Mouse (Mus musculus) erythroid progenitor cell, adult 5-6 weeks (primary cell): Measurements from ENCODE around the gene Camp. TPM values are rescaled to one million over a fixed set of nuclear protein-coding genes. Genes with fewer than 3 reads are reported as not detected.
"Not testable (repeated sequence)": the region's sequence is repeated elsewhere in the genome, so short reads cannot be mapped to it uniquely, and the experiment has no call there.

Experiments
- ATAC-seq: replicated peaks from 2 replicates; pipeline ENCODE4 v1.8.0; 2016; ENCODE audit warnings: moderate number of reproducible peaks, mild to moderate bottlenecking, moderate TSS enrichment, inconsistent platforms; ENCODE audit not compliant: poor library complexity, low FRiP score, severe bottlenecking
- total RNA-seq, 2 experiments: library from RNA; stranded (forward) in 1 of 2; stranded (reverse) in 1 of 2; fragments of 150-400 nt in 1 of 2; fragments of 186-747, 209-891 nt in 1 of 2; gene quantifications; 2 replicates each; pipeline versions ENCODE4 v1.2.3 to v1.2.4; 2015 to 2017; ENCODE audit warnings: low replicate concordance in 2 of 2

The Camp gene
- total RNA-seq, 2 experiments from 2014 or later: 327 to 769 TPM

- no peak for ATAC-seq
Observed at GRCm38 (mm10) chr9:109855947-109856346, 6.5 kb upstream of the Camp start.

- no peak for ATAC-seq
Observed at GRCm38 (mm10) chr9:109854341-109854740, 4.9 kb upstream of the Camp start.

DNA sequence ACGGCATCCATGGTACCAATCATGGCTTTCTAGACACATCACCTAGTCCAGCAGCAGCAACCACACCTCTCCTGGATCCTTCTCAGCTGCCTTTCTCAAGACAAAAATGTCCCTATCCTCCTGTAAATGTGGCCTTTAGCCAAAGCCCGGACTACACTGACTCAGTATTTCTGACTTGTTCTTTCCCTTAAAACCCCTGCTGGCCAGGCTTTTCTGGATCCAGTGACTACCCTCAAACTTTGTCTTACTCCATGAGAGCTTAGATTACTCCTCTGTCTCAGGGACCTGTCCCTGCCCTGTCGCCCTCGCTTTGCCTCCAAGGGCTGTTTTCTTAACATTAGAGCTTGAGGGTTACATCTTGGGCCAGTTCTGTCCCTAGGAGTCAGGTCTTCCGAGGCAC is 682 bp upstream of the Camp start:
- no peak for ATAC-seq

DNA sequence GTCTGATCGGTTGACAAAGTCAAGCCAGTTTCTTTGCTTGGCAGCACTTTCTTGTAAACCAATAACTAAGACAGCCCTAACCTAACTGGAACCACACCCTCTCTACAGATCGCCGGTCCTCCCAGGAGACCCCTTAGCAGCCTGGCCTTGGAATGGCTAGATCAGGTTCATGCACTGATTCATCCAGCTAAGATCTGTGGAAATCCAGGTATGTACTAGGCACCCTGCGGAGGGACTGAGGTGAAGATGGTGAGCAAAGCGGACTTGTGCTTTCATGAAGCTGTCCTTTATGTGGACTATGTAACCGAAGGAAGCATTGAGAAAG is 16.4 kb downstream of the Camp start:
- no peak for ATAC-seq

GRCm38 (mm10) chr9:109832391-109833087 is 16.9 kb downstream of the Camp start, which contains the start of gene Nme6:
Gene Nme6, plus strand, starts transcription at chr9:109832749.
- peak; percentile 98 for ATAC-seq

DNA sequence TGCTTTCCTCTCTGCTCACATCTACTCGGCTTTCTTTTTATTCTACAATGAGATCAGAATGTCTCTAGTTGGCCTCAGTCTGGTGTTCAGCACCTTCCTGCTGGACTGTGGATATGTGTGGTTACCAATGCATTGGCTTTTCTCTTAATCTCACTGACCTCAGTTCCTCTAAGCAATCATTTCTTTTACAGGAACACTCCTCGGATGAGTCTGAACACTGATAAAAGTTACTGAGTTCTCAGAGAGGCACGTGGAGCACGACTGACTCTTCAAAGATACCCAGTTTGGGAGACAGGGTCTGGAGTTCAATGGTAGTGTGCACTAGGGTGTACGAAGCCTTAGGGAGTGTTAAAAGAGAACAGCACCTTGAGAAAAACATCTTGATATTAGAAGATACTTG is 23.2 kb downstream of the Camp start:
- ATAC-seq: no peak

- no peak for ATAC-seq
Observed at GRCm38 (mm10) chr9:109825739-109826138, 23.7 kb downstream of the Camp start.

DNA sequence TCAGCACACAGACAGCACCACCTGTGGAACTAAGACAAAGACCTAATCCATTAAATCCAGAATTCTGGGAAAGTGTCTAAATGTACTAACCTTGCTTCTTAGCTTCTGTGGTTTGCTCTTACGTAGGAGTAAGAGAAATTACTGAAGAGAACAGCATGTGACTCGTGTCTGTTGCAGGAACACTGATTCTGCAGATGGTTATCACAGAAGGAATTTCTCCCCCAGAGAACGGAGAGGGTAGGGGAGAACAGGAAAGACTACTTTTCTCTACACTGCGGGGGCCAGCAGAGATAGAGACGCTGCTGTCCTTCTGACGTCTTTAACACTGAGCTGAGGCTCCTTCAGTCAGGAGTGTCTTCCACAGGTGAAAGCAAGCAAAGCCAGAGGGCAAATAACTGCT is 33.1 kb downstream of the Camp start:
- ATAC-seq: no peak

- no peak for ATAC-seq
Observed at GRCm38 (mm10) chr9:109813424-109813823, 36.0 kb downstream of the Camp start.

- ATAC-seq: no peak
Observed at GRCm38 (mm10) chr9:109811980-109812379, 37.4 kb downstream of the Camp start, which contains the start of gene Spink8. Gene Spink8, plus strand, starts transcription at chr9:109812280.

DNA sequence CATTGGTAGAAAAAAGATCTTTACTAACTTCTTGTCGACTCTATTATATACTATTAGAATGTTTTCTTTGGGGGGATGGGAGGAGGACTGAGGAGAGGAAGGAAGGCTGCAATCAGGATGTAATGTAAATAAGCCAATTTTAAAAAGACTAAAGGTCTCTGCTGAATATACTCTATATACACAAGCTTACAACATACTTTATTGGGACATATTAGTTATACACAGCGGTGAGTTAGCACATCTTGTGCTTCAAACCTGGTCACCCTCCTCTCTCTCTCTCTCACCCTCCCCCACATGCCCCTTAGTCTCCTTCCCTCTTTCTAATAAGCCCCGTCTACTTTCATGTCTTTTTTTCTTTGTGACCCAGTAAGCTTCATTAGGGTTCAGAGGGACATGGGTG is 41.5 kb downstream of the Camp start:
- ATAC-seq: no peak

GRCm38 (mm10) chr9:109806695-109807293 is 42.6 kb downstream of the Camp start:
- ATAC-seq: no peak

- no peak for ATAC-seq
Observed at GRCm38 (mm10) chr9:109806260-109806659, 43.2 kb downstream of the Camp start.

DNA sequence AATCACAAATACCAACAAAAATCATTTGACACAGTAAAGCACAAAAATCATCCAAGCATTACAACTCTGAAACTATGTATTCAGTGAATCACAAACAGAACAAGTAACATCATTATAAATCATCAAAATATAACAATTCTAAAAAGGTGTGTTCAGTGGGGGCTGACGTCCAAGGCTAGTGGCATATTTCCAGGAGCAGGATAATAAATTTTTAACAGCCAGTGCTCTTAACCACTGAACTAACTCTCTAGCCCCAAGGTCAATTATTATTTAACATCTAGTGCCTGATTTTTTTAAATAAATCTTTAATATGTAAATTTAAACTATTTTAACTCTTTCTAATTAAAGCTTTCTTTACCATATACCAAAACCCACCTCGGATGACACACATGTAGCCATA is 43.8 kb downstream of the Camp start:
- not testable (repeated sequence) for ATAC-seq

- ATAC-seq: no peak
Observed at GRCm38 (mm10) chr9:109798051-109798450, 51.4 kb downstream of the Camp start.

Other genes starting within 250 kb of the Camp start
- not detected in 2 replicates for gene Fbxw24, start 223.6 kb downstream of the Camp start, total RNA-seq (2015; ENCODE audit: low replicate concordance)
- gene Fbxw24, start 223.6 kb downstream of the Camp start, total RNA-seq (2017; ENCODE audit: low replicate concordance): not detected in 2 replicates
- not detected in 2 replicates for gene Fbxw25, start 185.0 kb downstream of the Camp start, total RNA-seq (2015; ENCODE audit: low replicate concordance)
- gene Fbxw25, start 185.0 kb downstream of the Camp start, total RNA-seq (2017; ENCODE audit: low replicate concordance): not detected in 2 replicates
- gene Fbxw18, start 146.9 kb downstream of the Camp start, total RNA-seq (2015; ENCODE audit: low replicate concordance): not detected in 2 replicates
- not detected in 2 replicates for gene Fbxw18, start 146.9 kb downstream of the Camp start, total RNA-seq (2017; ENCODE audit: low replicate concordance)
- not detected in 2 replicates for gene Fbxw26, start 103.5 kb downstream of the Camp start, total RNA-seq (2015; ENCODE audit: low replicate concordance)
- not detected in 2 replicates for gene Fbxw26, start 103.5 kb downstream of the Camp start, total RNA-seq (2017; ENCODE audit: low replicate concordance)
- gene Fbxw27, start 58.9 kb downstream of the Camp start, total RNA-seq (2015; ENCODE audit: low replicate concordance): not detected in 2 replicates
- gene Fbxw27, start 58.9 kb downstream of the Camp start, total RNA-seq (2017; ENCODE audit: low replicate concordance): not detected in 2 replicates
- gene Spink8, start 37.3 kb downstream of the Camp start, total RNA-seq (2015; ENCODE audit: low replicate concordance): not detected in 2 replicates
- not detected in 2 replicates for gene Spink8, start 37.3 kb downstream of the Camp start, total RNA-seq (2017; ENCODE audit: low replicate concordance)
- 12.2 and 18.7 TPM in 2 replicates for gene Nme6, start 16.9 kb downstream of the Camp start, total RNA-seq (2015; ENCODE audit: low replicate concordance)
- 9.0 and 10.0 TPM in 2 replicates for gene Nme6, start 16.9 kb downstream of the Camp start, total RNA-seq (2017; ENCODE audit: low replicate concordance)
- gene Cdc25a, start 26.0 kb upstream of the Camp start, total RNA-seq (2015; ENCODE audit: low replicate concordance): 12.2 and 19.1 TPM in 2 replicates
- gene Cdc25a, start 26.0 kb upstream of the Camp start, total RNA-seq (2017; ENCODE audit: low replicate concordance): 39.5 and 40.3 TPM in 2 replicates
- gene Map4, start 81.8 kb upstream of the Camp start, total RNA-seq (2015; ENCODE audit: low replicate concordance): 9.4 and 31.0 TPM in 2 replicates
- gene Map4, start 81.8 kb upstream of the Camp start, total RNA-seq (2017; ENCODE audit: low replicate concordance): 4.1 and 5.6 TPM in 2 replicates